Mouse (Mus musculus) right cerebral cortex, adult 2 months (tissue): ENCODE measurements around the gene Ttyh1.

Experiments used
- DNase-seq, 2 experiments: peaks; one replicate each; pipeline ENCODE4 v3.0.0; 2021 to 2022; ENCODE audit warnings: low spot score in 2 of 2

The Ttyh1 gene

GRCm38 (mm10) chr7:4122783-4123182 lies 3.6 kb downstream of the Ttyh1 start:
- peak in 1 of 2 experiments; percentile 50 for DNase-seq

GRCm38 (mm10) chr7:4123732-4124131 lies 4.5 kb downstream of the Ttyh1 start:
- peak; percentile 68 to 77 for DNase-seq

- peak; percentile 87 to 91 for DNase-seq
Observed at GRCm38 (mm10) chr7:4124315-4124759, 5.1 kb downstream of the Ttyh1 start.

- DNase-seq, result no peak
Observed at GRCm38 (mm10) chr7:4124856-4125255, 5.6 kb downstream of the Ttyh1 start.

GRCm38 (mm10) chr7:4125306-4125705 lies 6.1 kb downstream of the Ttyh1 start:
- DNase-seq, result no peak

- no peak for DNase-seq
Observed at GRCm38 (mm10) chr7:4126992-4127785, 8.0 kb downstream of the Ttyh1 start.

- DNase-seq, result no peak
Observed at GRCm38 (mm10) chr7:4127894-4128293, 8.7 kb downstream of the Ttyh1 start.

GRCm38 (mm10) chr7:4128860-4129259 lies 9.7 kb downstream of the Ttyh1 start:
- peak in 1 of 2 experiments; percentile 4 for DNase-seq

- peak; percentile 84 to 87 for DNase-seq
Observed at GRCm38 (mm10) chr7:4130686-4131452, 11.7 kb downstream of the Ttyh1 start.

- no peak for DNase-seq
Observed at GRCm38 (mm10) chr7:4131964-4132363, 12.8 kb downstream of the Ttyh1 start.

- DNase-seq, result peak; percentile 58 to 75
Observed at GRCm38 (mm10) chr7:4132581-4132980, 13.4 kb downstream of the Ttyh1 start.

- no peak for DNase-seq
Observed at GRCm38 (mm10) chr7:4132998-4133397, 13.8 kb downstream of the Ttyh1 start.

GRCm38 (mm10) chr7:4134911-4135310 lies 15.7 kb downstream of the Ttyh1 start:
- peak; percentile 1 to 2 for DNase-seq

GRCm38 (mm10) chr7:4136404-4136770 lies 17.2 kb downstream of the Ttyh1 start:
- no peak for DNase-seq

- DNase-seq, result peak; percentile 99 to 100
Observed at GRCm38 (mm10) chr7:4136771-4137531, 17.7 kb downstream of the Ttyh1 start, which contains the start of gene Leng8. Gene Leng8 (plus strand): TSS chr7:4137039.

- no peak for DNase-seq
Observed at GRCm38 (mm10) chr7:4137746-4138145, 18.5 kb downstream of the Ttyh1 start.

- no peak for DNase-seq
Observed at GRCm38 (mm10) chr7:4138181-4138580, 19.0 kb downstream of the Ttyh1 start.

GRCm38 (mm10) chr7:4138671-4139070 lies 19.5 kb downstream of the Ttyh1 start:
- no peak for DNase-seq

GRCm38 (mm10) chr7:4139391-4139790 lies 20.2 kb downstream of the Ttyh1 start:
- no peak for DNase-seq

- no peak for DNase-seq
Observed at GRCm38 (mm10) chr7:4141648-4142325, 22.6 kb downstream of the Ttyh1 start.

GRCm38 (mm10) chr7:4142796-4143445 lies 23.7 kb downstream of the Ttyh1 start:
- no peak for DNase-seq
